Mouse (Mus musculus) T-helper 2 cell (primary cell): Measurements from ENCODE around the gene Olfr148.

Source experiments
- in situ Hi-C: fragments of 300-600 bp; cut with MboI, MseI; formaldehyde crosslinking; loops from one replicate; pipeline ENCODE4 v1.15.1; 2025; ENCODE audit warnings: high pct_unique_total_duplicates

Olfr148 gene

DNA sequence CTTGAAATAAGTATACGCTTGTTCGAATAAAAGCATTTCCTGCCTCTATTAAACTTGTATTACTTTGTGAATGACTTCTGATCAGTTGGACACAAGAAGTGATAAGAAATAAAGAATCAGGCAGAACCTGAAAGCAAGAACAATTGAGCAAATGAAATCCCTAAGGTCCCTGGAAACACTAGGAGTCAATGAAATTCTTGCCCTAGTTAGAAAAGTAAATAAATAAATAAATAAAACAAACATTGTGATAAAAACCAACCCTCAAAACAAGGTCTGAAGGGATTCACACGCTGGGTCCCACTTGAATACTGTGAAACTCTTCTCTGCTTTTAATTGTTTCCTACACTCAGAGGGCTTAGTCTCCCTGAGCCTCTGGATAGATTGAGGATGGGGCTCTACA is at the start of gene Olfr148:
Gene Olfr148, plus strand, starts transcription at position 301 of the 400 bp plus-strand sequence.
- in situ Hi-C loops: no loop called here

GRCm38 (mm10) chr9:39575469-39575868 is 35.0 kb upstream of the Olfr148 start, which contains the start of gene Olfr959:
Gene Olfr959, minus strand, starts transcription at chr9:39575569.
- in situ Hi-C loops: no loop called here

- in situ Hi-C loops: no loop called here
Observed at GRCm38 (mm10) chr9:39577050-39577449, 33.4 kb upstream of the Olfr148 start.

DNA sequence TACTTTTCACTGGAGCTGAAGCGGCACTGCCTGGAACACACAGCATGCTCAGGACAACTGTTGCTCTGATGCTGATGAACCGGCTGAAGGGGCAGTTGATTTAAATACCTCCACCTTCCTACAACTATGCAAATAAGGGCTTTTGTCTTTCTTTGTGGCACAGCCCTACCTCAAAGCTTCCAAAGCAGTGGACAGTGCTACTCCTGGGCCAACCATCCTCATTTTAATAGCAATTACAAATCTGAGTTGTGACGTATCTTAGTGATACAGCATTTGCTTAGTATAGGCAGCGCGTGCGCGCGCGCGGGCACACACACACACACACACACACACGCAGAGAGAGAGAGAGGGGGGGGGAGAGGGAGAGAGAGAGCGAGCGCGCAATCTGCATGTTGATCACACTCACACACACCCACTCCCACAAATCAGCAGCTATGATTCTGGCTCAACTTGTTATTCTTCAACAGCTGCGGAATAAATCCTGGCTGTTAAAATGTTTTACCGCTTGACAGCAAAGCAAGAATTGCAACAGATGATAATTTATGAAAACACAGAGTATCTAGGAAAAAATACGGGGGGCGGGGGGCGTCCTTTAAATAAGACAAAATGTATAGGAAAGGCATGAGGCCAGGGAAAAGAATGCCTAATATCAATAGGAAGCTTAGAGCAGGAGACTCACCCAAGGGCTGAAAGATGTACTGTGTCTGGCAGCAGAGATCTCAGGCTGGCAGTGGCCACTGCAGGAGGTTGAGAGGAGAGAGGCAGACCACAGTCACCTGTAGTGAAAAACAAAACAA is 7.7 kb upstream of the Olfr148 start:
- in situ Hi-C loops: loop anchor here (10.0 kb wide), 1 partner anchor 278 kb away; the partner anchor contains the start of gene Olfr948

DNA sequence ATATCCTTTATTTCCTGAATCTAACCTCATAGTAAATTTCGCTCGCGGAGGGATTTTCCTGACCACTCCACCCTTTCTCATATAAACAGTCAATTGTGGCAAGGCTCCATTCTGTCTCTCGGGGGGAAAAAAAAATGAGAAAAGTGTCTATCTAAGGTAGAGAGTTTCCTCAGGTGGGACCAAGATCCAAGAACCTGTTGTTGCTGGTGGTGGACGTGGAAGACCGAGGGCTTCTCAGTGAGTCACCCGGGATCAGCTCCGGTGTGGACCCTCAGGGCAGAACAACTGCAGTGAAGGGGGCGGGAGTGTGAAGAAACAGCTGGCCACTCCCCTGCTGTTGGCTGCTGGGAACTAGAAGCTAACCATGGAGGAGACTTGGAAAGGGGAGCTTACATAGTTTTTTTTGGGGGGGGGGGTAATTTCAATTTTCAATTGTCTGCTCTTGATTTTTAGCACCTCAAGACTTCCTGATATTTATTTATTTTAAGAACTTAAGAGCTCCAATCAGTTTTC is 7.1 kb upstream of the Olfr148 start:
- in situ Hi-C loops: loop anchor here (10.0 kb wide), 1 partner anchor 279 kb away; the partner anchor contains the start of gene Olfr948

DNA sequence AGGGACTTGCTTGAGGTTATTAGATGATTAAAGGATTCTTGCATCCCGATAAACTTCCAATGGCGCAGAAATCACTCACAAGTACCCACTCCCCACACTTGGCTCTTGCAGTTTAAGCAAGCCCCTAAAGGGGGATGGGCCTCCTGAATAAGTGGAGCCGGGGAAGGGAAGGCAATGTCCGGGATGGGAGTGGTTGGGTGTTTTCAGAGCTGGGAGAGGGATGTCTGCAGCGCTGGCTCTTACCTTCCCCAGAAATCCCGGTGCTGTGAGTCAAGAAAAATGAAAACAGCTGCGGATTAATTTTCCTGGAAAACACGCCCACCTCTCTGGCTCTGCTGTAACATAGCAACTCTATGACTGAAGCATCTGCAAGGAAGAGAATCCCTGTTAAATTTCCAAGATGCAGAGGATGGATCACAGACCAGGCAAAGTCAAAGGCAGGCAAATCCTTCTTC is 6.4 kb upstream of the Olfr148 start, which contains the start of gene AW551984:
Gene AW551984, minus strand, starts transcription at position 405 of the 455 bp plus-strand sequence.
- in situ Hi-C loops: loop anchor here (10.0 kb wide), 1 partner anchor 279 kb away; the partner anchor contains the start of gene Olfr948

GRCm38 (mm10) chr9:39608497-39608896 is 2.0 kb upstream of the Olfr148 start:
- in situ Hi-C loops: loop anchor here (10.0 kb wide), 1 partner anchor 284 kb away; the partner anchor contains the start of gene Olfr948

GRCm38 (mm10) chr9:39611953-39612352 is 1.5 kb downstream of the Olfr148 start:
- in situ Hi-C loops: no loop called here

GRCm38 (mm10) chr9:39621073-39621472 is 10.6 kb downstream of the Olfr148 start, which contains the start of gene Olfr960:
Gene Olfr960, plus strand, starts transcription at chr9:39621373.
- in situ Hi-C loops: no loop called here

DNA sequence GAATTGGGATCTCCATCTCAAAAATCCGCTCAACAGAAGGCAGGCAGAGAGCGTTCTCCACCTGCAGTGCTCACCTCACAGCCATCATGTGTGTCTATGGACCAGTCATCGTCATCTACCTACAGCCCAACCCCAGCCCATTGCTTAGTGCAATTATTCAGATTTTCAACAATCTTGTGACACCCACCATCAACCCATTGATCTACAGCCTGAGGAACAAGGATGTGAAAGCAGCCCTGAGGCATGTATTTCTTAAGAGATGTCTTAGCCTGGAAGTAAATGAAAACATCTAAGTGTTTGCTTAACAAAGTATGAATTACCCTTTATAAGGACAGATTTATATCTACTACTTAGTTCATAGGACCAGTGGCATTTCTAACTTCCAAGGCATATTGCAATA is 13.3 kb downstream of the Olfr148 start:
- in situ Hi-C loops: no loop called here

GRCm38 (mm10) chr9:39624711-39625110 is 14.3 kb downstream of the Olfr148 start:
- in situ Hi-C loops: no loop called here

DNA sequence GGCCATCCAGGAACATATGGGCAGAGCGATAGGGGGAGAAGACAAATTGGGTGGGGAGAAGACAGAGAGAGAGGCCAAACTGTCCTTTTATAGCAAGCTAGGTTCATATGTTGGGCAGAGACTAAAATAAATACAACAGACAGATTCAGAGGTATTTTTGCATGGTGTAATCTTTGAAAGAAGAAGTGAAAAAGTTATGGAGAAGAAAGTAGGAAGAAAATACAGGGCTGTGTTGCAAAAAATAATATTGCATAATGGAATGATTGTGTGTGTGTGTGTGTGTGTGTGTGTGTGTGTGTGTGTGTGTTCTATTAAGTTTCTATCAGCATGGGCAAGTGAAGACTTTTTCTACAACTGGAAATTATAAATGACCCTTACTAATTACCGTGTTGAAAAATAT is 18.6 kb downstream of the Olfr148 start:
- in situ Hi-C loops: no loop called here

GRCm38 (mm10) chr9:39633913-39634594 is 23.6 kb downstream of the Olfr148 start:
- in situ Hi-C loops: no loop called here

- in situ Hi-C loops: no loop called here
Observed at GRCm38 (mm10) chr9:39644785-39645184, 34.3 kb downstream of the Olfr148 start, which contains the start of gene Olfr961. Gene Olfr961, plus strand, starts transcription at chr9:39645085.

GRCm38 (mm10) chr9:39647382-39647781 is 36.9 kb downstream of the Olfr148 start:
- in situ Hi-C loops: no loop called here

DNA sequence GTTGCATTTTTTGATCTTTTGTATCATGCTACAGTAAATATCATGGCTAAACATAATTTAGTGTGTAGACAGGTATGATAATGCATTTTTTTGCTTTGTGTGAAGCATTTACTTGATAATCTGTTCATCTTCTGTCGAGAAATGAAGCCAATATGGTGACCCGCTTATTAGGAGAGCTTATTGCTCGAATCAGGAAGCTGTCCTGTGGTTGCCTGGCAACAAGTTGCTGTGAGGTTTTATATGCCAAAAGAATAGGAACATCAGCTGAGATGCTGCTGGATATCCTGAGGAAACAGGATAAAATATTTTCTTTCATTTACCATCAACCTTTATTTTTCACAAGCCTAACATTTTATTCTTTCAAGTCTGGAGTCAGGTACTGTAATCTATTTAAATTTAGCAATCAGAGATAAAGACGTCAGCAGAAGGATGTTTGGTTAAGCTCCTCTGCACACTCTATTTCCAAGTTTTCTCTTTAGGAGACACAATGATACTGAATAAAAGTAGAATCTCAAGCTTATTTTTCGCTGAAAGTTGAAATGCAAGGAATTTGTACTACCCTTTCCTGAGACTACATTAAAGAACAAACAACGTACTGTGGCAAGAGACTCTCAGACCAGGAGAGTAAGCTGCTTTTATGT is 44.4 kb downstream of the Olfr148 start:
- in situ Hi-C loops: no loop called here
